Mouse (Mus musculus) embryonic facial prominence, embryonic 12.5 days (tissue): ENCODE results near the gene Gad1. TPM values are rescaled to one million over a fixed set of nuclear protein-coding genes. Genes with fewer than 3 reads are reported as not detected.
"Not testable (repeated sequence)": the region's sequence is repeated elsewhere in the genome, so short reads cannot be mapped to it uniquely, and the experiment has no call there.

ENCODE experiments used
- ATAC-seq: fragments of 200-750 bp; cut with Nextera tagmentation; 2 replicates; pipeline ENCODE4 v1.8.0; 2017; ENCODE audit not compliant: insufficient number of reproducible peaks, insufficient read depth, low FRiP score, low TSS enrichment
- H3K27ac ChIP-seq: fragments of 300-500 bp; sonication (generic); 2 replicates; pipeline ENCODE4 v1.5.1; 2016; ENCODE audit warnings: mild to moderate bottlenecking
- H3K27me3 ChIP-seq: fragments of 300-500 bp; sonication (generic); 2 replicates; pipeline ENCODE4 v1.6.1; 2016; ENCODE audit warnings: mild to moderate bottlenecking, moderate library complexity
- H3K36me3 ChIP-seq: fragments of 300-500 bp; sonication (generic); 2 replicates; pipeline ENCODE4 v1.6.1; 2016; ENCODE audit warnings: mild to moderate bottlenecking
- H3K4me1 ChIP-seq: fragments of 300-500 bp; sonication (generic); 2 replicates; pipeline ENCODE4 v1.6.1; 2016
- H3K4me2 ChIP-seq: fragments of 300-500 bp; sonication (generic); replicated peaks from 2 replicates; pipeline ENCODE4 v1.6.1; 2016; ENCODE audit warnings: mild to moderate bottlenecking, moderate library complexity
- H3K4me3 ChIP-seq: fragments of 300-500 bp; sonication (generic); 2 replicates; pipeline ENCODE4 v1.5.1; 2016; ENCODE audit warnings: mild to moderate bottlenecking
- H3K9ac ChIP-seq: fragments of 300-500 bp; sonication (generic); 2 replicates; pipeline ENCODE4 v1.6.1; 2016; ENCODE audit warnings: mild to moderate bottlenecking, moderate library complexity
- H3K9me3 ChIP-seq: fragments of 300-500 bp; sonication (generic); 2 replicates; pipeline ENCODE4 v1.6.1; 2016; ENCODE audit warnings: mild to moderate bottlenecking, moderate library complexity
- WGBS: fragments of 180-500 bp; shearing (Covaris S2); methylation state at CpG from one replicate; pipeline ENCODE4 v1.1.7; 2016; 5-methylcytosine and 5-hydroxymethylcytosine counted together
- polyA plus RNA-seq: library from polyadenylated mRNA; unstranded; fragments of >200 nt; fragmentation: Nextera tagmentation; extraction: Ambion mirVana; gene quantifications from 2 replicates; pipeline ENCODE4 v1.2.1, GENCODE M21; 2016

Gene Gad1
- polyA plus RNA-seq: 0.96 and 2.2 TPM in 2 replicates

DNA sequence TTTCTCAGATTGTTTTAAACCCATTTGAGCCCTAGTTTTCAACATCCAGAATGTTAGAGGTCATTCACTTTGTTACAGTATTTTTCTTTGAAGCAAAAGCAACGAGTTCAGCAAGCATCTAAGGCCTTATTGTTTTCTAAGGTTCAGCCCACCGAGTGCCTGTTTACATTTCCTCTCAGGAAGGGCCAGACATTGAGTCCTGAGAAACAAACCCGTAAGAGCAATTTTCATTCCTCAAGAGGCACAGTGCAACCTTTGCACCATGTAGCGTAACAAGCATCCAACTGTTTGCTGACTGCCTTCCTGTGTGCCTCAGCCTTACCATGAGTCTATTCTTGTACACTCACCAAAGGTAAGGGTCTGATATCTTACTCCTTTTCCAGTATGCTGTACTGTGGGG lies at the start of gene Gad1:
Gene Gad1, plus strand, starts transcription at position 301 of the 400 bp plus-strand sequence.
- no peaks in the 10 kb centered on the region for H3K9me3 ChIP-seq
- peaks cover 2% of the 10 kb centered on the region; the same call in 1 of the 2 replicates for H3K27me3 ChIP-seq
- 17% methylated on average over 4 of the region's 4 CpGs for WGBS
- ATAC-seq: no peak
- H3K4me1 ChIP-seq: peaks cover 3% of the 10 kb centered on the region; the same call in 1 of the 2 replicates
- H3K9ac ChIP-seq: no peak within 1 kb of the TSS
- H3K36me3 ChIP-seq: no peaks in the 10 kb centered on the region
- H3K27ac ChIP-seq: no peak within 1 kb of the TSS
- H3K4me2 ChIP-seq: no peak within 1 kb of the TSS
- no peak within 1 kb of the TSS for H3K4me3 ChIP-seq

DNA sequence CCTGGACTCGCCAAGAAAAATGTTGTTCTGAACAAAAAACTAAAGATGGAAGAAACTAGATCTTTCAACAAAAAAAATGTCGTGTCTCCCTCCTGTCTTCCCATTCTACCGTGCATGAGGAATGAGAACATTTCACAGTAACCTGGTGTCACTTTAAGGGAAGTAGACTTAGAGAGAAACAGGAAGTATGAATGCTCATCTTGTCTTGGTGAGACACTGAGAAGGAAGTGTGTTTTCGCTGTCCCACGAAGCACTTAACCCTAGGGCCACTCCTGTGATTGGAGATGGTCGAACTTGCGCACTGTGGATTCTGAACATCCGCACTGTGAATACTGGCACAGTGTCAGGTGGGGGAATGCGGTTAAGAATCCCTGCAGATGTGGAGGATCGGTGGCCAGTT lies 49.4 kb upstream of the Gad1 start:
- Histone ChIP-seq H3K36me3 (no peaks in the 10 kb centered on the region), H3K4me1 (peaks cover 3% of the 10 kb centered on the region; the same call in 1 of the 2 replicates), H3K9me3 (no peaks in the 10 kb centered on the region), H3K27me3 (peaks cover 2% of the 10 kb centered on the region; the same call in 1 of the 2 replicates), H3K4me3 (no peak overlapping the region), H3K9ac (no peak overlapping the region), H3K27ac (no peak overlapping the region), H3K4me2 (no peak overlapping the region)
- 79% methylated on average over 10 of the region's 10 CpGs for WGBS
- no peak for ATAC-seq

GRCm38 (mm10) chr2:70505229-70505628 lies 47.6 kb upstream of the Gad1 start:
- Histone ChIP-seq H3K27ac (no peak overlapping the region), H3K9me3 (no peaks in the 10 kb centered on the region), H3K4me2 (no peak overlapping the region), H3K27me3 (no peaks in the 10 kb centered on the region), H3K4me1 (peaks cover 4% of the 10 kb centered on the region; the same call in 1 of the 2 replicates), H3K36me3 (no peaks in the 10 kb centered on the region), H3K4me3 (no peak overlapping the region), H3K9ac (no peak overlapping the region)
- ATAC-seq: no peak
- WGBS: 22% methylated on average over 1 of the region's 1 CpGs

DNA sequence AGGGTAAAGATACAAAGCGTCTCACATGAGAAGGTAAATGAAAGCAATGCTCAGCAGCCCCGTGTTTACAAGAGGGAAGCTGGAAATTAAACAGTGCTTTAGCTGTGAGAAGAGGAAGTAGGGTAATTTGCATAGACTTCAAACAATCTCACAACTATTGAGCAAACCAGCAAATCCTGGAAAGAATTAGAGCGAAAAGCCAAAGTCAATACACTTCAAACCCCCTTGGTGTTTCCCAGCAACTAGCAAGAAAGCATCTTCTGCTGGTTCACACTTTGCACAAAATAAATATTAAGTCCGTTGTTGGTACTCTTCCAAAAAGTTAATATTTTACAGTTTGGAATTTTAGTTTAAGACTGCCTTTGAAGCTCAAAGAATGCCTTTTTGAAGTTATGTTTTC lies 47.0 kb upstream of the Gad1 start:
- WGBS: 33% methylated on average over 4 of the region's 4 CpGs

DNA sequence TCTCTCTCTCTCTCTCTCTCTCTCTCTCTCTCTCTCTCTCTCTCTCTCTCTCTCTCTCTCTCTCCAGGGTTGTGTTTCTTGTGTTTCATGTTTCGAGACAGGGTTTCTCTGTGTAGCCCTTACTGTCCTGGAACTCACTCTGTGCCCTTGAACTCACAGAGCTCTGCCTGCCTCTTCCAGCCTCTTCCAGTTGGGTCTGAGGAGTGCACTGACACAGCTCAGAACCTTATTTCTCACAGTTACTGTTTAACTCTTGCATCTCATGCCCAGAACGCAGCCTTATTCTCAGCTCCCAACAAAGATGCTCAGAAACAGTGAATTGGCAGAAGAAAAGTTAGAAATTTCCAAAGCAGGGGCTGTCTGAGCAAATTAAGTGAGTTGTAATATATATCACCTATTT lies 46.5 kb upstream of the Gad1 start:
- no peaks in the 10 kb centered on the region for H3K36me3 ChIP-seq
- WGBS: 68% methylated on average over 2 of the region's 2 CpGs
- no peak overlapping the region for H3K27ac ChIP-seq
- no peak overlapping the region for H3K9ac ChIP-seq
- H3K27me3 ChIP-seq: no peaks in the 10 kb centered on the region
- no peak overlapping the region for H3K4me2 ChIP-seq
- ATAC-seq: no peak
- H3K4me1 ChIP-seq: peaks cover 4% of the 10 kb centered on the region; the same call in 1 of the 2 replicates
- no peaks in the 10 kb centered on the region for H3K9me3 ChIP-seq
- no peak overlapping the region for H3K4me3 ChIP-seq

More for the DNA sequence above, 47.0 kb upstream of the Gad1 start:
- Histone ChIP-seq H3K9ac (no peak overlapping the region), H3K36me3 (no peaks in the 10 kb centered on the region), H3K27me3 (no peaks in the 10 kb centered on the region), H3K4me2 (no peak overlapping the region), H3K27ac (no peak overlapping the region), H3K9me3 (no peaks in the 10 kb centered on the region), H3K4me3 (no peak overlapping the region), H3K4me1 (peaks cover 4% of the 10 kb centered on the region; the same call in 1 of the 2 replicates)
- no peak for ATAC-seq

GRCm38 (mm10) chr2:70508496-70508895 lies 44.4 kb upstream of the Gad1 start, which contains the start of gene Erich2:
Gene Erich2 (plus strand): TSS chr2:70508819.
- Histone ChIP-seq H3K4me3 (peak within 1 kb of the TSS; percentile 52), H3K9me3 (no peaks in the 10 kb centered on the region), H3K27ac (no peak within 1 kb of the TSS)

DNA sequence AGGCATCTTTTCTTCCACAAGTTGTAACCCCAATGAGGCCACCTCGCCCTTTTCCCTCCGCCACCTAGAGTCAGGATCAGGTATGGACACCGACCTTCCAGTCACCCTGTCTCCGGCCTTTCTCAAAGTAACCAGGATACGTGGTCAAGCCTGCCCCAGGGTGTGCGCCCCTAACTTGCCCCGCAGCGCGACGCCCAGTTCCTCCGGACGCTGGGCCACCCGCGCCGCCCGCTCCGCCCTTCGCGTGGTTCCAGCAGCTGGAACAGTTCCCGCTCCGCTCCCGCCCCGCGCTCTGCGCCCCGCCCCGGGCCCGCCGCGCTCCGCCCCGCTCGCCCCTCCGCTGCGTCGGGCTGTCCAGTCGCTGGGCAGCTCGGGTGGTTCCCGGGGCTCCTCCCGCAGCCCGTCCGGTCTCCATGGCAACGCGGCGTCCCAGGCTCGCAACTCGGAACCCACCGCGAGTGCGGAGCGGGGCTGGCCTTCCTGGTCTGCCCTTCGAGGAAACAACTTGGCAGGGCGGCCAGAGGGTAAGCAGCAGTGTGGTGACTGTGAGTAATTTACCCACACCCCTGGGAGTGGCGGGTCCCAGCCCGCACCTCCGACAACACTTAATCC lies 43.7 kb upstream of the Gad1 start:
- H3K27me3 ChIP-seq: no peaks in the 10 kb centered on the region

More at GRCm38 (mm10) chr2:70508496-70508895, 44.4 kb upstream of the Gad1 start, which contains the start of gene Erich2:
- 18% methylated on average over 10 of the region's 10 CpGs for WGBS
- Histone ChIP-seq H3K9ac (peak within 1 kb of the TSS; percentile 53), H3K27me3 (no peaks in the 10 kb centered on the region), H3K4me1 (peaks cover 4% of the 10 kb centered on the region; the same call in 1 of the 2 replicates), H3K4me2 (peak within 1 kb of the TSS; percentile 78), H3K36me3 (no peaks in the 10 kb centered on the region)
- ATAC-seq: no peak

DNA sequence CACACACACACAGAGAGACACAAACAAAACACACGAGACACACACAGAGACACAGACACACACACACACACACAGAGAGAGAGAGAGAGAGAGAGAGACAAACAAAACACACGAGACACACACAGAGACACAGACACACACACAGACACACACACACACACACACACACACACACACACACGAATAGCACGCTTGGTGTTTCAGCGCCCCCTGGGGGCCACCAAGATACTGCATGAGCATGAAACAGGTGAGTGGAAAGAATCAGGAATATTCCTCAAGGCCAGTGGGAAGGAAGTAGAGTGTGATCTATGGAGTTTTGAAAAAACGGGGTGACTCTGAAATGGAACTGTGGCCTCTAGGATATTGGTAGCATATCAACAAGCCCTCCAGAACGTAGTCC lies 14.6 kb upstream of the Gad1 start:
- not testable (repeated sequence) for ATAC-seq
- WGBS: 42% methylated on average over 7 of the region's 7 CpGs

More for the DNA sequence above, 43.7 kb upstream of the Gad1 start:
- H3K4me3 ChIP-seq: peak overlapping the region; percentile 52
- H3K9me3 ChIP-seq: no peaks in the 10 kb centered on the region
- under 1% methylated on average over 54 of the region's 56 CpGs for WGBS
- peak overlapping the region; percentile 78 for H3K4me2 ChIP-seq
- H3K27ac ChIP-seq: no peak overlapping the region
- H3K9ac ChIP-seq: peak overlapping the region; percentile 53
- ATAC-seq: peak; percentile 95
- H3K4me1 ChIP-seq: peaks cover 4% of the 10 kb centered on the region; the same call in 1 of the 2 replicates
- H3K36me3 ChIP-seq: no peaks in the 10 kb centered on the region

DNA sequence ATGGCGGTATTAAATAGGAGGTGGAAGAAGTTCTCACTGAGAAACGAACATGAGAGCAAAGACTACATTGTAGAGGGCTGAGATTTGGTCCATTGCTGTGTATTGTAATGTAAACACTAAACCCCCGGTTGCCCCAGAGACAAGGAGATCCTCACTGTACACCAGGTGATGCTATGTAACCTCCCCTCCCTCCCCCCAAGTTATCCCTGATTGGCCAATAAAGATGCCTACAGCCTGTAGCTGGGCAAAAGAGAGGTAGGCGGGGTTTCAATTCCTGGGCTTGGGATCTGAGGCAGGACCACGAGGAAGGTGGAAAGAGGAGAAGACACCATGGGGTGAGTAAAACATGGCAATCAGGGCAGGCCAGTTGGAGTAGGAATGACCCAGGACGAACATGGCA lies 2.2 kb upstream of the Gad1 start:
- Histone ChIP-seq H3K4me3 (no peak overlapping the region), H3K4me1 (peaks cover 3% of the 10 kb centered on the region; the same call in 1 of the 2 replicates), H3K9ac (no peak overlapping the region), H3K4me2 (no peak overlapping the region), H3K36me3 (no peaks in the 10 kb centered on the region), H3K9me3 (no peaks in the 10 kb centered on the region), H3K27me3 (no peaks in the 10 kb centered on the region), H3K27ac (no peak overlapping the region)
- 64% methylated on average over 6 of the region's 6 CpGs for WGBS
- no peak for ATAC-seq

More for the DNA sequence above, 14.6 kb upstream of the Gad1 start:
- not testable (repeated sequence) for H3K9me3 ChIP-seq, H3K9ac ChIP-seq, H3K36me3 ChIP-seq, H3K4me2 ChIP-seq, H3K27me3 ChIP-seq, H3K4me1 ChIP-seq, H3K4me3 ChIP-seq, H3K27ac ChIP-seq

DNA sequence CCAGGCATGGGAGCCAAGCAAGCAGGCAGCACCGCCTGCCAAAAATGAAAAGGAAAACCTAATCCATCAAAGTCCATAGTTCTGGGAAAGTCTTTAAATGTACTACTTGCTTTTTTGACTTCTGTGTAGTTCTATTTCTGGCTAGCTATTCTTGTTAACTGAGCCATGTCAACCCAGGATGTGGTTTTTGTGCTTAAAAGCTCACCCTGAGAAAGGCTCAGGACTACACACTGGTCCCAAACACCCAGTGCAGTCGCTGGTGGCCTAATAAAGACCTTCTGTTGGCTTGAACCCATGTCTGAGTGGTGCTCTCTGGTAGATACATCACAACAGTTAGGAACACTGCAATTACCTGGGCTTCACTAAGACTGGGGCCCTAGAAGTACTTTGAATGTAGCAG lies 1.4 kb upstream of the Gad1 start:
- Histone ChIP-seq H3K27me3 (no peaks in the 10 kb centered on the region), H3K4me3 (no peak overlapping the region), H3K9ac (no peak overlapping the region), H3K4me1 (peaks cover 3% of the 10 kb centered on the region; the same call in 1 of the 2 replicates), H3K4me2 (no peak overlapping the region), H3K27ac (no peak overlapping the region), H3K36me3 (no peaks in the 10 kb centered on the region), H3K9me3 (no peaks in the 10 kb centered on the region)
- ATAC-seq: no peak
- WGBS: 84% methylated on average over 2 of the region's 2 CpGs

GRCm38 (mm10) chr2:70552067-70552598 lies 739 bp upstream of the Gad1 start:
- ATAC-seq: no peak
- Histone ChIP-seq H3K4me3 (no peak overlapping the region), H3K4me2 (no peak overlapping the region), H3K9ac (no peak overlapping the region), H3K4me1 (peaks cover 3% of the 10 kb centered on the region; the same call in 1 of the 2 replicates), H3K27ac (no peak overlapping the region), H3K9me3 (no peaks in the 10 kb centered on the region), H3K36me3 (no peaks in the 10 kb centered on the region), H3K27me3 (peaks cover 2% of the 10 kb centered on the region; the same call in 1 of the 2 replicates)
- 79% methylated on average over 15 of the region's 15 CpGs for WGBS

GRCm38 (mm10) chr2:70553826-70554225 lies 954 bp downstream of the Gad1 start:
- Histone ChIP-seq H3K27me3 (peaks cover 8% of the 10 kb centered on the region), H3K4me3 (no peak overlapping the region), H3K4me2 (no peak overlapping the region), H3K9me3 (no peaks in the 10 kb centered on the region), H3K4me1 (peaks cover 3% of the 10 kb centered on the region; the same call in 1 of the 2 replicates), H3K36me3 (no peaks in the 10 kb centered on the region), H3K27ac (no peak overlapping the region), H3K9ac (no peak overlapping the region)
- no peak for ATAC-seq
- 83% methylated on average over 3 of the region's 3 CpGs for WGBS
